Mouse (Mus musculus) layer of hippocampus, adult 8-10 months (tissue): ENCODE results near the gene A830018L16Rik. TPM values are rescaled to one million over a fixed set of nuclear protein-coding genes. Genes with fewer than 3 reads are reported as not detected.
"Not testable (repeated sequence)": the region's sequence is repeated elsewhere in the genome, so short reads cannot be mapped to it uniquely, and the experiment has no call there.

Source experiments
- DNase-seq, 2 experiments: peaks; one replicate each; pipeline ENCODE4 v3.0.0; 2022; ENCODE audit warnings: low spot score in 2 of 2
- total RNA-seq, 4 experiments: library from RNA; stranded (reverse); gene quantifications; 2 replicates each; pipeline ENCODE4 v1.2.4; 2022

A830018L16Rik gene
- total RNA-seq, 4 experiments from 2014 or later = 90.5 to 119 (median 97.1) TPM

- no peak for DNase-seq
Observed at GRCm38 (mm10) chr1:11996297-11996878, 582.5 kb downstream of the A830018L16Rik start.

- no peak for DNase-seq
Observed at GRCm38 (mm10) chr1:11997574-11997973, 583.7 kb downstream of the A830018L16Rik start.

GRCm38 (mm10) chr1:12000557-12000956, 586.7 kb downstream of the A830018L16Rik start:
- no peak for DNase-seq

GRCm38 (mm10) chr1:12008789-12009550, 595.1 kb downstream of the A830018L16Rik start:
- DNase-seq = no peak

GRCm38 (mm10) chr1:12009551-12009846, 595.6 kb downstream of the A830018L16Rik start:
- no peak for DNase-seq

- DNase-seq = no peak
Observed at GRCm38 (mm10) chr1:12010607-12011006, 596.7 kb downstream of the A830018L16Rik start.

GRCm38 (mm10) chr1:12020646-12021045, 606.7 kb downstream of the A830018L16Rik start:
- not testable (repeated sequence) for DNase-seq
